Mouse (Mus musculus) brain, adult 2 months (tissue): ENCODE measurements around the gene Copg2.

Experiments used
- DNase-seq: peaks from one replicate; pipeline ENCODE4 v3.0.0; 2011; ENCODE audit warnings: low read depth, low spot score

Gene Copg2

DNA sequence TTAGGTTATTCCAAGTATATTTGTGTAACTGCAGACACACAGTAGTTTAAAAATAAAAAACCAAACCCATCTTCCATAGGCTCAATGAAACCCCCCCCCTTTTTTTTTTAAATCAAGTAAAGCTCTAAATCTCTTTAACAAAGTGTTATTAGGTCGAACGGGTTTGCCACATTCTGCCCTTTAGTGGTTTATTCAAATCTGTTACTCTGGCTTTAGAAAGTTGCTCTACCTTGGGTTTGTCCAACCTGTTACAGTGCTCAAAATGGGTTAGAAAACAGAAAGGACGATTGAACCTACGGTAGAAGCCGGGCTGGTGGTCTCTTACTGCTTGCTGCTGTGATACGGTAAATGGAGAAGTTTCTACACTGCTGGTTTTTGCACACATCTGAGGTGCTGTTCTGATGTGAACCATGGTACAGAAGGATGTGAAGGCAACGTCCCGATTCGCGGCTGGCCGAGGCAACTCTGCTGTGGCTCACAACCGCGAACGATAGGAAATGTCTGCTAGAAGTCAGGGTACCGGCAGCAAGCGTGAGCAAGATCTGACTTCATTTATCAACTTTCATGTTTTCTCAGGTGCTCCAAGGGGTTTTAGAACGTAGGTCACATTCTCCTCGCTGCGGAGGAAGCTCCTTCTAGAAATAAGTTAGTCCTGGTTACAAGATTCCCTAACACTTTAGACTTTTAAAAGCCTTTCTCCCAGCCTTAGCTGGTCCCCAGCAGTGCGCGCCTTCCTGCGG lies 161.4 kb downstream of the Copg2 start:
- no peak for DNase-seq

DNA sequence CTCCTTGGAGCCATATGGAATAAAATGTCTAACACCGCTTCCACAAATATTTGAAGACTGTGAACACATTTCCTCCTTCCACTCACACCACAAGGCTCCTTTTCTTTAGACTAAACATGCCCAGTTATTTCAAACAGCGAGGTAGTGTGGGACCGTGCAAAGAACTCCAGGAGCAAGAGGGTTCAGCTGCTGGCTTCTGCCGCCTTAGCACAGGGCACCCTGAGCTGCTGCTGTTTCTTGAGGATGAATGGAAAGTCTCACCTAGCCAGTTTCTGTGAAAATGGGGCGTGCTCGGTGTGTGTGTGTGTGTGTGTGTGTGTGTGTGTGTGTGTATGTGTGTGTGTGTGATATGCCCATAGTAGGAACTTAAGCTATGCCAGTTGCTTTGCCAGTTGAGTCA lies 162.1 kb downstream of the Copg2 start:
- no peak for DNase-seq

DNA sequence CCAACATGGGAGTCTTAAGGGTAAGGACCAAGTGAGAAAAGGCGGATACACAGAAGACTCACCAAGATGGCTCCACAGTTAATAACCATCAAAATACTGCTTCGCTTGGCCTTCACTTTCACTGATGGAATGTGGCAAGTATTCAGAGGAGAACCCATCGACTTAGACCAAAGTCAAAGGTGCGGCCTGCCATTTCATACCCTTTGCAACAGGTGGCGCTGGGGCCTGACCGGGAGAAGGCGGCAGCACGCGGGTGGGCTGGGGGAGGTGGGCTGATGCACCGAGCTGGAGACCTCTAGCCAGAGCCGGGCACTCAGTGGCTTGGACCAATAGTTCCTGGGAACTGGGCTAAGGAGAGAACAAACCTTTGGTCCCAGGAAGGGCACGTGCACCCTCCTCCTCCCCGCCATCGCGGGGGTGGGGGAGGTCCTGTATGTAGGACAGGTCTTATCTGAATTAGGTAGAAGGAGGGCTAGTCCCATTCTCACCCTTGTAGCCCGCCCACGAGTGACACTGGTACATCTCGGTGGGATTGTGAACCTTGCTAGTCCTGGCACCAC lies 163.9 kb downstream of the Copg2 start:
- no peak for DNase-seq

DNA sequence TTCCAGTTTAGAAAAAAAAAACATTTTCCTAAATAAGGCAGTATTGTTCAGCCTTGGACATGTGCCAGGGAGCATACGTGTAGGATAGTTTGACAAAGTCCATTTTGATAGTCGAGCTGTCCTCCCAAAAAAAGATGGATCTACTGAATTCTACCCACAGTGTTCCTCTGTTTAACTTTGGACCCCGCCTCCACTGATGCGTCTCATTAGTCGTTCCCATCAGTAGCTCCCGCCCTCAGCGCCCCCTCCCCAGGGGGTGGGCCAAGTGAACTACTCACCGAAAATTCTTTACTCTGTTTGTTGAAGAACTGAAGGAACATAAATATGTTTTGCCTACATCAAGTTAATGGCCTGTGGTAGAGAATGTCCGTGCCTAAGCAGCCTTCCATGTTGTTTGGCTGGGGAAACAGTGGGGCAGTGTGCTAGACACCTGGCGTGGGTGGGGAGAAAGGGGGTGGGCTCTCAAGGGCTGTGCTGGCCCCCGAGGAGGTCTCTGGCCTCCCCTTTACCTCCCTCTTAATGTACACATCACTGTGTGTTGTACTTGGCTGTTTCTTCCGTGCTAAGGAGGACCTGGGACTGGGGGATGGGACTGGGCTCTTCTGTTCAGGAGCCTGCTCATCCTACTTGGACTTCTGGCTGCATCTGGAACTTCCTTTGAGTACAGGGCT lies 166.2 kb downstream of the Copg2 start:
- DNase-seq: peak; percentile 39

DNA sequence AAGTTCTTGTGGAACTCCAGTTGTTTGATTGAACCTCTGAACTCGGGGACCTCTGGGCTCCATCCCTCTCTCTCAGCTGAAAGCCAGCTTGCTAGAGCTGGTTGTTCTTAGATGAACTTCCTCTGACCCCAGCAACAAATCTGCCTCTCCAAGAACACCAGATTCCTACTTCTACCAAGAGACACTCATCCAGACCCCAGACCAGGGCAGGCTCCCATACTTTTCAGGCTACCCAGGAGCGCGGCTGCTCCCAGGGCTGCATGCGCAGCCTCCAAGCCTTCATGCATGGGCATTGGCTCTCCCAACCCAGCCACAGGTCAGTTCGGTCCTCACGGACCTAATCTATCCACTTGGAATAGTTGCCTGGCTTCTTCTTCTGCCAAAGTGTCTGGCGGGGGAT lies 173.3 kb downstream of the Copg2 start, which contains the start of gene Mest:
Mest (plus strand) TSS at position 217 of the 400 bp plus-strand sequence.
- no peak for DNase-seq

DNA sequence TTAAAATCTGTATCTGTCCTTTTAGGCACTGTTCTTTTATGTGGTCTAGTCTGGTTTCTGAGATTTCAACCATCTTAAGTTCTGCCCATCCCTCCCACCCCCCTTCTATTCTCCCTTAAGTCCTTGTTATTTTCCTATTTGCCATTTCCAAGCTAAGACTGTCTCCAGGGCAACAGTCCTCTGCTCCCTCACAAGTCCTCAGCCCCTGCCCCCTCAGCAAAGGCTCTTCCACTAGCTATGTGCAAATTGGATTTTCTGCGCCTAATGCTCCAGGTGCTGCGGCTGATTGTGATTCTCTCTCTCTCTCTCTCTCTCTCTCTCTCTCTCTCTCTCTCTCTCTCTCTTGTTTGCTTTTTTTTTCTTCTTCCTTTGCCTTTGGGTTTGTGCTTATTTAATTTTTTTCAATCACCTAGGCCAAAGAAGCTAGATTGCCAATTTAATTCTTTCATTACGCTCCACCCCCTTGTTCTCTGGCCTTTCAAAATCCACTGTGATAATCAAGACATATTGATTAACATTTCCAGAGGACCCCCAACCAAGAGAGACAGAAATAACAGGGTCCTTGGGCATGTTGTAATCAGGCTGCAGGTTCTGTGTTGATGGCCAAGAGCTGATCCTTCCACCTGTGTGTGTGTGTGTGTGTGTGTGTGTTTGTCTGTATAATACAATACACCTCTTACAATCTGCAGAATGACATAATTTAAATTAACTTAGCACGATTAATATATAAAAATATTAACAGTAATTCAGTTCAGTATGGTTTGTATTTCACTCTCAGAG lies 174.0 kb downstream of the Copg2 start:
- peak; percentile 72 for DNase-seq

DNA sequence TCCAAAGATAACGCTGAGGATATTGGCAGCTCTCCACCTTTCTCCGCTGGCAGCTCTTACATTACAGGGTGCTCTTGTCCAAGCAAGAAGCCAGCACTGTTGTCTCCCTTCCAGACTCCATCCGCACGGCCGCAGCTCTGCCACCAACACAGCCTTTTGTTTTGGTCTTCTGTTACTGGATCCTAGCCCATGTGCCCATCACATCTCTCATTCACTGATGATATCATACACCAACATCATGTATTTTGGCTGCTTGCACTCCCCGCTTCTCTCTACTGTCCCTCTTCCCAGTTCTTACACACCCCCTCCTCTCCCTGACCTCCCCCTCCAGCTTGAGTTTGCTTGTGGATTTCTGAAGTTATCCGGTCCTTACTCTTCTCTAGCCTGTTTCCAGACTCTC lies 179.8 kb downstream of the Copg2 start:
- DNase-seq: peak; percentile 74

GRCm38 (mm10) chr6:30714891-30715471 lies 181.6 kb downstream of the Copg2 start:
- DNase-seq: no peak

DNA sequence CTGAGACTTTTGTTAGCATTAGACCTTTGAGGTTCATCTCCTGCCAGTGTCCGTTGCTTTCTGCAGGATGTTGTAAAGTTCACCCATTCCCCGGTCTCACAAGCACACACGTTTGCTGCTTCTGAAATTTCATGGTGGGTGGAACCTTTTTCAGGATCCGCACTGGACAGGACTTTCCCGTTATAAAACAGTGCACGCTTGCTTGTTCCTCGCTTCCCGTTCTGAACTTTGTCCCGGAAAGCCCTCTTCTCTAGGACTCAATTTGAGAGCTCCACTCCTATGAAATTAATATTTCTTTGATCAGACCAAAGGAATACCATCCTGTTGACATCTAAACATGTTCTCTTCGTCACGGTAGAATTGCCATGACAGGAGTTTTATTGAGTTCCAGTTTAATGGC lies 182.7 kb downstream of the Copg2 start:
- no peak for DNase-seq

GRCm38 (mm10) chr6:30713455-30713854 lies 183.1 kb downstream of the Copg2 start:
- no peak for DNase-seq

GRCm38 (mm10) chr6:30712484-30712883 lies 184.1 kb downstream of the Copg2 start:
- DNase-seq: no peak

DNA sequence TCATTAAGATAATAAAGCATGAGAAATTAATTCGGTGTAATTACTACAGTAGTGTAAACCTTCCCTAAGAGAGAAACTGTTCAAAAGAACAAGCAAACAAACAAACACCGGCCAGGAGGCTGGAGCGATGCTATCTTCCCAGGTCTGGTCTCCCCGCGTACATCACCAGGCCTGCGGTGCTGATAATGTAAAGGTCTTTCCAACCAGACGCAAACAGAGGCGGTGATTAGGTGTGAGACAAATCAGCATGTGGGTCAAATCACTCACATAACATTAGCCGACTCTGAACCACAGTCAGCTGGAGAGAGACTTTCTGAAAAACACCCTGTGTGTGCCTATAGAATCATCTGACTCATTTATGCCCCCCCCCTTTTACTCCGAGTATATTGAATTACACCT lies 185.2 kb downstream of the Copg2 start:
- no peak for DNase-seq

- DNase-seq: no peak
Measured at GRCm38 (mm10) chr6:30710371-30711364, 185.9 kb downstream of the Copg2 start.

- DNase-seq: no peak
Measured at GRCm38 (mm10) chr6:30709115-30709514, 187.5 kb downstream of the Copg2 start.

DNA sequence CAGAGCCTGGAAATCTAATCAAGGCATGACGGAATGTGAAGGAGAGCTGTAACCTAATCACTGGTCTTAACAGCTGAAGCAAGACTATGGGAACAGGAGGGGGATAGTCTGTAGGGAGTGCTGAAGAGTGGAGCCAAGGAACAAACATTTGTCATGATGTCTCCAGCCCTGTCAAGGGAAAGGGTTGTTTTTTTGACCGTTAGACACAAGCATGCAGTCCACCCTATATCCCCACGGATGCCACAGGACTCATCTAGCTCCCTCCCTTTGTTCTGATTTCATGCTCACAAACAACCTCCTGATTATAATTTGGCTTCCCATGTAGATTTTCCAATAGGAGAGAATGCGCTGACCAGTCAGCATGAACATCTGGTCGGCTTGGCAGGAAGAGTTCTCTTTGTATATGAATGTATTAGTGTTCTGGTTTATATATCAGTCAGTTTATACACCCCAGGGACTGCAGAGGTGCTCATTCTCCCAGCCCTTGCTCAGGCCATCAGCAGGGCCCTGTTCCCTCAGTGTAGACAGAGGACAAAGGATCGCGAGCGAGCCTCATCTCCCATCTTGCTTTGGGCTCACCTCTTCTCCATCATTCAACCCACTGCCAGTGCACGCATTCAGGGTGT lies 192.5 kb downstream of the Copg2 start:
- no peak for DNase-seq

DNA sequence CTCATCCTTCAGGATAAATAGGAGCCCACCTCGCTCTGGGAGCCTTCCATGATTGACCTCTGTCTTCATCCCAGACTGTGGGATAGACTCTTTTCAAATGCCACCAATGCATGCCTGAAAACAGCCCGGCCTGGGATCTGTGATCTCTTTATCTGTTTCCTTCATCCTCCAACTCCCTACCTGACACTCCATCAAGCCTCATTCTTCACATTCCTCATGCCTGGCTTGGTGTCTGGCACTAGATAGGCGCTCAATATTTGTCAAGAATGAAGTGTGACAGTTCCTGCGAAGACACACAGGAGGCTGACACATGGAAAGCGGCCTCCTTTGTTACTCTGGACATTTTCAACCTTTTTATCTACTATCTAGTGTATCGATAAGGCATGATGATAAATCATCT lies 193.1 kb downstream of the Copg2 start:
- no peak for DNase-seq

DNA sequence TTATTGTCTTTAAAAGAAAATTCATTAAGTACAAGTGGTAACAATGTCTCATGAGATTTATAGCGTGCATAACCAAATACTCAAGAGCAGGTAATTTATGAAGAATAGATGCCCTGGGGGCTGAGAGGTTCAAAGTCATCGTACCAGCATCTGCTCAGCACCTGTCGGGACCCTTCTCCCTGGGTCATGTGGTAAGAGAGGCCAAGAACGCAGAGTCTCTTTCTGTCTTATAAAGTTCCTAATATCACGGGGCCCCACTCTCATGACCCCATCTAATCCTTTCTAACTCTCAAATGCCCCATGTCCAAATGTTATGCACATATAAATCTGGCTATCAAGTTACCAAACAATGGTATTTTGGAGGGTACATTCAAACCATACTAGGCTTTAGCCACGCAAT lies 193.7 kb downstream of the Copg2 start:
- DNase-seq: no peak

DNA sequence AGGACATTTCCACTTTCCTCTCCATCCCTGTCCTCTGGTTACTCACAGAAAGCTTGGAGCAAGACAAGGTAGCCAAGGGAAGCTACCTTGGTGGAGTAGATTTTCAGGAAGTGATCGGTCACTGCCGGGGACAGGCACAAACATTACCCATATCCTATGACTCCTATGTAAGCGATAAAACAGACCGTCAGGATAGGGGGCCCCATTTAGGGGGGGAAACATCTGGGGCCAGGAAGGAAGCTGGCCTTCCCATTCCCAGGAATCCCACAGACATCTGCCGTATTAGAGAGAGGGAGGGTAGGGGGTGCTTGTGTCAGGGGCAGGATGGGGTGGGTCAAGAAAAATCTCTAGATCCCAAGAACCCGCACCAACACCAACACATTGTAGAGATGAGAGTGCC lies 196.4 kb downstream of the Copg2 start:
- DNase-seq: no peak

DNA sequence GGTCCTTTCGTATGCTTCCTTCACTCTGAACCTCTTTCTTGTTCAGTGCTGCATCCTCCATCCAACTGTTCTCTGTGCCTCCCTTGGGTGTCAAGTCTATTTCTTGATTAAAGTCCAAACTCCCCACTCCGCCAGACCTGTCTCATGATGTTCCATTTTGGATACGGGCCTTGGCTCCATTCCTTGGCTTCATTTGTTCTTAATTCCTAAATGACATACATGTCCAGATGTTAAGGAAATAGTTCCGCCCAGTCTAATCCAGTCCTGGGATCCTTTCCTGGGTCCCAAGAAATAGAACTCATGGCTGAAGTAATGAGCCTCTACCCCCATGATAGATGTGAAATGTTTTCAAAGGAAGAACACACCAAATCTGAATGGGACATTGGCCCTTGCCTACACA lies 198.6 kb downstream of the Copg2 start:
- no peak for DNase-seq
